Mouse (Mus musculus): ENCODE measurements around the gene Slc9a9. TPM values are rescaled to one million over a fixed set of nuclear protein-coding genes. Genes with fewer than 3 reads are reported as not detected.

Slc9a9 gene
- polyA plus RNA-seq, 1 experiment from 2014 or later = 6.1 TPM

- WGBS = 80% methylated on average over 2 of the region's 2 CpGs
- H3K4me3 ChIP-seq (replicated peaks) = no peak overlapping the region
- H3K27ac ChIP-seq = no peak overlapping the region
- H3K4me2 ChIP-seq (replicated peaks) = no peak overlapping the region
- no peak overlapping the region for H3K9ac ChIP-seq (replicated peaks)
- H3K9me3 ChIP-seq = no peaks in the 10 kb centered on the region
- no peaks in the 10 kb centered on the region for H3K27me3 ChIP-seq
- ATAC-seq = peak; percentile 56; the same call in 1 of the 2 replicates
- peaks cover 7% of the 10 kb centered on the region; the same call in 1 of the 2 replicates for H3K4me1 ChIP-seq (replicated peaks)
- H3K36me3 ChIP-seq = no peaks in the 10 kb centered on the region
Measured at GRCm38 (mm10) chr9:95266924-95267323, 597.2 kb downstream of the Slc9a9 start.

DNA sequence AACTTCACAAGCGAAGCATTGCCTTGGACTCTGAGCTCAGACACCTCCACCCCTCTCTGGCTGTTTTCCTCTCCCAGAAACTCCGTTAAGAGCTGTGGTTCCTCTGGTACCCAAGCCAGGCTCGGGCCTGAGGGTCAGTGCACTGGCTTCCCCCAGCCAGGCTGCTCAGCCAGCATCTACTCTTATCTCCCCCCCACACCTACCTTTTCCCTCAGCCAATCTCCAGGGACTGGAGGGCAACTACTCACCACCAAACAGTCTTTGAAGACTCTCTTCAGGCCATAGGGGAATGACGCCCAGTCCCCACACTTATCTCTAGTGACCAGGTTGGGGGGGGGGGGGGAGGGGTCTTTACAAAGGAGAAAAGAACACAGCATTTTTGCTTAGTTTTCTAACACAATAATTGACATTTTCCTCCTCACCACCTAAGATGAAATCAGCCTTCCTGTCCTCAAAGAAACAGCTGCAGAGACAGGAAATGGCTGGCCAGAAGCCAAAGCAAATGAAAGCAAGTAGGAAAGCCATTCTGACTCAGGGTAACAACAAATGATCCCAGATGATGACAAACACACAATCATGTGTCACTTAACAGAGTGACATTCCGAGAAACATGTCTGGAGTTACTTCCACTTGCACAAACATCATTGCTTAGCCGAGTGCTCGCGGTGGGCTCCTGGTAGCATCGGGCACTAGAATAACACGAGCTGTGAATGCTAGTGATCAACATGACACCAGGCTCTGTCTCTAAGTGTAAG lies 610.1 kb downstream of the Slc9a9 start:
- no peaks in the 10 kb centered on the region for H3K27me3 ChIP-seq
- no peaks in the 10 kb centered on the region for H3K4me1 ChIP-seq (replicated peaks)
- 87% methylated on average over 10 of the region's 10 CpGs for WGBS
- no peak for ATAC-seq
- no peak overlapping the region for H3K4me2 ChIP-seq (replicated peaks)
- no peaks in the 10 kb centered on the region for H3K9me3 ChIP-seq
- no peak overlapping the region for H3K27ac ChIP-seq
- no peaks in the 10 kb centered on the region for H3K36me3 ChIP-seq
- no peak overlapping the region for H3K9ac ChIP-seq (replicated peaks)
- no peak overlapping the region for H3K4me3 ChIP-seq (replicated peaks)

Small RNA genes within 50 kb of the gene (microRNA-seq; reads per million reads assigned to microRNA genes)
- gene Mir7656 = not detected

Other genes starting within 250 kb of the Slc9a9 start
- 5.8 and 5.9 TPM in 2 replicates for gene 1190002N15Rik, start 131.8 kb upstream of the Slc9a9 start, polyA plus RNA-seq (2015; fragmentation: Nextera tagmentation; extraction: Ambion mirVana)